Mouse (Mus musculus): ENCODE data around the gene Papss1. TPM values are rescaled to one million over a fixed set of nuclear protein-coding genes. Genes with fewer than 3 reads are reported as not detected.

The Papss1 gene
- total RNA-seq, 2 experiments from 2014 or later: 10.8 to 14.1 TPM

GRCm38 (mm10) chr3:131628931-131629330 is 64.4 kb downstream of the Papss1 start:
- intact Hi-C loops (cut with DNase I): no loop called here
- no peak for DNase-seq

GRCm38 (mm10) chr3:131630407-131631317 is 66.1 kb downstream of the Papss1 start:
- intact Hi-C loops (cut with DNase I): no loop called here

GRCm38 (mm10) chr3:131631318-131631870 is 66.8 kb downstream of the Papss1 start:
- DNase-seq: peak in 1 of 2 experiments; percentile 26
- intact Hi-C loops (cut with DNase I): no loop called here

More at GRCm38 (mm10) chr3:131630407-131631317, 66.1 kb downstream of the Papss1 start:
- no peak for DNase-seq

- intact Hi-C loops (cut with DNase I): no loop called here
- no peak for DNase-seq
Observed at GRCm38 (mm10) chr3:131634091-131634490, 69.5 kb downstream of the Papss1 start.

- no peak for DNase-seq
- intact Hi-C loops (cut with DNase I): no loop called here
Observed at GRCm38 (mm10) chr3:131636126-131636525, 71.6 kb downstream of the Papss1 start.

- no peak for DNase-seq
- intact Hi-C loops (cut with DNase I): no loop called here
Observed at GRCm38 (mm10) chr3:131637008-131637407, 72.4 kb downstream of the Papss1 start.

- no peak for DNase-seq
- intact Hi-C loops (cut with DNase I): no loop called here
Observed at GRCm38 (mm10) chr3:131637664-131638063, 73.1 kb downstream of the Papss1 start.

- peak in 1 of 2 experiments; percentile 22 for DNase-seq
- intact Hi-C loops (cut with DNase I): no loop called here
Observed at GRCm38 (mm10) chr3:131638216-131638615, 73.6 kb downstream of the Papss1 start.

GRCm38 (mm10) chr3:131642681-131643292 is 78.2 kb downstream of the Papss1 start:
- DNase-seq: peak; percentile 30 to 38
- intact Hi-C loops (cut with DNase I): no loop called here

GRCm38 (mm10) chr3:131645203-131645602 is 80.6 kb downstream of the Papss1 start:
- DNase-seq: no peak
- intact Hi-C loops (cut with DNase I): no loop called here

GRCm38 (mm10) chr3:131654366-131654765 is 89.8 kb downstream of the Papss1 start:
- intact Hi-C loops (cut with DNase I): no loop called here
- no peak for DNase-seq

- no peak for DNase-seq
- intact Hi-C loops (cut with DNase I): no loop called here
Observed at GRCm38 (mm10) chr3:131656032-131656431, 91.5 kb downstream of the Papss1 start.

GRCm38 (mm10) chr3:131660126-131660525 is 95.6 kb downstream of the Papss1 start:
- intact Hi-C loops (cut with DNase I): no loop called here
- no peak for DNase-seq

- intact Hi-C loops (cut with DNase I): no loop called here
Observed at GRCm38 (mm10) chr3:131660629-131661028, 96.1 kb downstream of the Papss1 start.

GRCm38 (mm10) chr3:131662589-131663148 is 98.1 kb downstream of the Papss1 start:
- DNase-seq: no peak
- intact Hi-C loops (cut with DNase I): no loop called here

More at GRCm38 (mm10) chr3:131660629-131661028, 96.1 kb downstream of the Papss1 start:
- no peak for DNase-seq

GRCm38 (mm10) chr3:131669910-131670309 is 105.3 kb downstream of the Papss1 start:
- no peak for DNase-seq

GRCm38 (mm10) chr3:131686106-131686505 is 121.5 kb downstream of the Papss1 start:
- intact Hi-C loops (cut with DNase I): no loop called here
- no peak for DNase-seq

More at GRCm38 (mm10) chr3:131669910-131670309, 105.3 kb downstream of the Papss1 start:
- intact Hi-C loops (cut with DNase I): no loop called here

- no peak for DNase-seq
- intact Hi-C loops (cut with DNase I): no loop called here
Observed at GRCm38 (mm10) chr3:131689949-131690348, 125.4 kb downstream of the Papss1 start.

GRCm38 (mm10) chr3:131690543-131690942 is 126.0 kb downstream of the Papss1 start:
- DNase-seq: no peak
- intact Hi-C loops (cut with DNase I): no loop called here

GRCm38 (mm10) chr3:131691202-131691601 is 126.6 kb downstream of the Papss1 start:
- no peak for DNase-seq
- intact Hi-C loops (cut with DNase I): no loop called here
